Mouse (Mus musculus) layer of hippocampus, adult 2 months (tissue): Measurements from ENCODE around the gene Igfbp1. TPM values are rescaled to one million over a fixed set of nuclear protein-coding genes. Genes with fewer than 3 reads are reported as not detected.

Source experiments
- DNase-seq, 2 experiments: peaks; one replicate each; pipeline ENCODE4 v3.0.0; 2022; ENCODE audit warnings: low spot score in 2 of 2
- H3K27ac ChIP-seq: fragments of 200-600 bp; 2 replicates; pipeline ENCODE4 v1.8.1; 2022
- H3K4me3 ChIP-seq: fragments of 200-600 bp; 2 replicates; pipeline ENCODE4 v1.8.1; 2022; ENCODE audit warnings: mild to moderate bottlenecking
- CTCF ChIP-seq: fragments of 200-600 bp; conservative IDR thresholded peaks from 2 replicates; pipeline ENCODE4 v1.8.1; 2022; ENCODE audit warnings: antibody characterized with exemption, mild to moderate bottlenecking, moderate library complexity
- total RNA-seq, 2 experiments: library from RNA; stranded (reverse); gene quantifications; 2 replicates each; pipeline ENCODE4 v1.2.3; 2021

The Igfbp1 gene
- total RNA-seq, 2 experiments from 2014 or later: 0.23 TPM; not detected in 1

- no peak overlapping the region for H3K27ac ChIP-seq
- DNase-seq: no peak
- no peak overlapping the region for H3K4me3 ChIP-seq
- TF ChIP-seq CTCF: no peak
These were observed 52.8 kb downstream of the Igfbp1 start for GRCm38 (mm10) chr11:7250415-7250814.

- no peak for TF ChIP-seq CTCF
- H3K27ac ChIP-seq: no peak overlapping the region
- H3K4me3 ChIP-seq: no peak overlapping the region
- DNase-seq: no peak
These were observed 53.3 kb downstream of the Igfbp1 start for GRCm38 (mm10) chr11:7250870-7251269.

Other genes starting within 250 kb of the Igfbp1 start
- 100 to 1,000 TPM; 376 to 403 TPM for gene Adcy1, start 134.3 kb upstream of the Igfbp1 start, total RNA-seq
- not detected for gene Gm11985, start 9.2 kb upstream of the Igfbp1 start, total RNA-seq
- gene Igfbp3, start 16.1 kb downstream of the Igfbp1 start, total RNA-seq: 10 to 100 TPM; 10.2 to 11.1 TPM